Mouse (Mus musculus): ENCODE measurements at regions not wholly inside any gene's neighbourhood (a gene's known extent, or its start where the extent isn't known, plus 50 kb on each side); places are given as distances from the start of the nearest gene placed in this dataset.

GRCm38 (mm10) chr8:53956148-53956547, 121.3 kb upstream of the Vegfc start:
- no peak for DNase-seq

GRCm38 (mm10) chr8:53958548-53958947, 118.9 kb upstream of the Vegfc start:
- DNase-seq = no peak

- no peak for DNase-seq
These were observed 114.4 kb upstream of the Vegfc start for GRCm38 (mm10) chr8:53962993-53963392.

GRCm38 (mm10) chr8:53984296-53984695, 93.1 kb upstream of the Vegfc start:
- DNase-seq = no peak

GRCm38 (mm10) chr8:53985685-53986084, 91.7 kb upstream of the Vegfc start:
- DNase-seq = no peak

- no peak for DNase-seq
These were observed 83.2 kb upstream of the Vegfc start for GRCm38 (mm10) chr8:53994208-53994607.

GRCm38 (mm10) chr8:53997461-53997860, 79.9 kb upstream of the Vegfc start:
- DNase-seq = peak; percentile 33

GRCm38 (mm10) chr8:54002948-54003347, 74.5 kb upstream of the Vegfc start:
- DNase-seq = no peak

GRCm38 (mm10) chr8:54014096-54014495, 63.3 kb upstream of the Vegfc start:
- no peak for DNase-seq

- no peak for DNase-seq
These were observed 58.8 kb upstream of the Vegfc start for GRCm38 (mm10) chr8:54018535-54019165.
